Mouse (Mus musculus) stomach, embryonic 16.5 days (tissue): ENCODE results near the gene Dnajb8. TPM values are rescaled to one million over a fixed set of nuclear protein-coding genes. Genes with fewer than 3 reads are reported as not detected.

Experiments used
- ATAC-seq: fragments of 200-750 bp; cut with Nextera tagmentation; 2 replicates; pipeline ENCODE4 v1.8.0; 2017; ENCODE audit warnings: moderate number of reproducible peaks, moderate TSS enrichment; ENCODE audit not compliant: insufficient read depth, low FRiP score
- H3K27ac ChIP-seq: fragments of 300-500 bp; sonication (generic); 2 replicates; pipeline ENCODE4 v1.5.1; 2014; ENCODE audit warnings: low read length
- H3K27me3 ChIP-seq: fragments of 300-500 bp; sonication (generic); 2 replicates; pipeline ENCODE4 v1.6.1; 2014; ENCODE audit warnings: low read length, control low read depth, mixed read lengths; ENCODE audit not compliant: control insufficient read depth, insufficient read depth
- H3K36me3 ChIP-seq: fragments of 300-500 bp; sonication (generic); 2 replicates; pipeline ENCODE4 v1.6.1; 2014; ENCODE audit warnings: low read length; ENCODE audit not compliant: control insufficient read depth, insufficient read depth
- H3K4me1 ChIP-seq: fragments of 300-500 bp; sonication (generic); 2 replicates; pipeline ENCODE4 v1.6.1; 2014; ENCODE audit warnings: low read length, control low read depth, mixed read lengths; ENCODE audit not compliant: control insufficient read depth, insufficient read depth
- H3K4me2 ChIP-seq: fragments of 300-500 bp; sonication (generic); 2 replicates; pipeline ENCODE4 v1.6.1; 2014; ENCODE audit warnings: low read depth, low read length, mixed read lengths
- H3K4me3 ChIP-seq: fragments of 300-500 bp; sonication (generic); replicated peaks from 2 replicates; pipeline ENCODE4 v1.5.1; 2014; ENCODE audit warnings: mild to moderate bottlenecking, low read length
- H3K9ac ChIP-seq: fragments of 300-500 bp; sonication (generic); 2 replicates; pipeline ENCODE4 v1.6.1; 2014; ENCODE audit warnings: low read length
- H3K9me3 ChIP-seq: fragments of 300-500 bp; sonication (generic); replicated peaks from 2 replicates; pipeline ENCODE4 v1.6.1; 2016; ENCODE audit warnings: low read length, control low read depth; ENCODE audit not compliant: control insufficient read depth
- WGBS: fragments of 180-500 bp; shearing (Covaris S2); extraction: QIAGEN DNeasy Blood & Tissue Kit; methylation state at CpG from one replicate; pipeline ENCODE4 v1.1.7; 2014; 5-methylcytosine and 5-hydroxymethylcytosine counted together
- polyA plus RNA-seq: library from polyadenylated mRNA; unstranded; fragments of >200 nt; fragmentation: Nextera tagmentation; extraction: Ambion mirVana; gene quantifications from 2 replicates; pipeline ENCODE4 v1.2.1, GENCODE M21; 2015

Gene Dnajb8
- polyA plus RNA-seq, 1 experiment from 2014 or later, result not detected

- no peak overlapping the region for H3K9ac ChIP-seq
- no peaks in the 10 kb centered on the region for H3K36me3 ChIP-seq
- no peak overlapping the region for H3K4me3 ChIP-seq
- 12% methylated on average over 7 of the region's 7 CpGs for WGBS
- no peak for ATAC-seq
- H3K27ac ChIP-seq, result no peak overlapping the region
- no peaks in the 10 kb centered on the region for H3K9me3 ChIP-seq
- peak overlapping the region; percentile 27; the same call in 1 of the 2 replicates for H3K4me2 ChIP-seq
- H3K4me1 ChIP-seq, result peaks cover 16% of the 10 kb centered on the region
- no peaks in the 10 kb centered on the region for H3K27me3 ChIP-seq
Measured at GRCm38 (mm10) chr6:88236513-88236912, 14.4 kb downstream of the Dnajb8 start.

- H3K9ac ChIP-seq, result no peak overlapping the region
- H3K4me3 ChIP-seq, result no peak overlapping the region
- H3K27ac ChIP-seq, result no peak overlapping the region
- ATAC-seq, result peak; percentile 81
- H3K27me3 ChIP-seq, result no peaks in the 10 kb centered on the region
- H3K4me2 ChIP-seq, result no peak overlapping the region
- H3K9me3 ChIP-seq, result no peaks in the 10 kb centered on the region
- peaks cover 4% of the 10 kb centered on the region; the same call in 1 of the 2 replicates for H3K4me1 ChIP-seq
- H3K36me3 ChIP-seq, result no peaks in the 10 kb centered on the region
- WGBS, result 3% methylated on average over 15 of the region's 15 CpGs
Measured at GRCm38 (mm10) chr6:88242604-88243003, 20.5 kb downstream of the Dnajb8 start.

- peak; percentile 9; the same call in 1 of the 2 replicates for ATAC-seq
- H3K9me3 ChIP-seq, result no peaks in the 10 kb centered on the region
- no peaks in the 10 kb centered on the region for H3K4me1 ChIP-seq
- H3K27me3 ChIP-seq, result no peaks in the 10 kb centered on the region
- no peak overlapping the region for H3K4me2 ChIP-seq
- H3K27ac ChIP-seq, result no peak overlapping the region
- 88% methylated on average over 1 of the region's 1 CpGs for WGBS
- no peak overlapping the region for H3K9ac ChIP-seq
- no peaks in the 10 kb centered on the region for H3K36me3 ChIP-seq
- no peak overlapping the region for H3K4me3 ChIP-seq
Measured at GRCm38 (mm10) chr6:88249231-88249630, 27.2 kb downstream of the Dnajb8 start.

GRCm38 (mm10) chr6:88251396-88251795, 29.3 kb downstream of the Dnajb8 start:
- Histone ChIP-seq H3K4me2 (no peak overlapping the region), H3K4me1 (0 out of 2 replicates have a peak, but pooled peaks cover 3% of the 10 kb centered on the region), H3K27ac (no peak overlapping the region), H3K9me3 (no peaks in the 10 kb centered on the region), H3K27me3 (no peaks in the 10 kb centered on the region), H3K4me3 (no peak overlapping the region), H3K9ac (no peak overlapping the region), H3K36me3 (no peaks in the 10 kb centered on the region)
- 100% methylated on average over 1 of the region's 1 CpGs for WGBS
- ATAC-seq, result peak; percentile 33; the same call in 1 of the 2 replicates

GRCm38 (mm10) chr6:88251798-88252478, 29.9 kb downstream of the Dnajb8 start:
- no peak overlapping the region for H3K4me3 ChIP-seq
- H3K27me3 ChIP-seq, result no peaks in the 10 kb centered on the region
- no peaks in the 10 kb centered on the region for H3K9me3 ChIP-seq
- ATAC-seq, result no peak
- no peak overlapping the region for H3K9ac ChIP-seq
- H3K27ac ChIP-seq, result no peak overlapping the region
- WGBS, result 71% methylated on average over 7 of the region's 7 CpGs
- H3K4me1 ChIP-seq, result 0 out of 2 replicates have a peak, but pooled peaks cover 3% of the 10 kb centered on the region
- H3K4me2 ChIP-seq, result no peak overlapping the region
- no peaks in the 10 kb centered on the region for H3K36me3 ChIP-seq

- no peak for ATAC-seq
- H3K9me3 ChIP-seq, result no peaks in the 10 kb centered on the region
- 0 out of 2 replicates have a peak, but pooled peaks cover 3% of the 10 kb centered on the region for H3K4me1 ChIP-seq
- H3K4me2 ChIP-seq, result no peak overlapping the region
- no peaks in the 10 kb centered on the region for H3K36me3 ChIP-seq
- H3K9ac ChIP-seq, result no peak overlapping the region
- H3K27me3 ChIP-seq, result no peaks in the 10 kb centered on the region
- no peak overlapping the region for H3K4me3 ChIP-seq
- H3K27ac ChIP-seq, result no peak overlapping the region
- WGBS, result 69% methylated on average over 6 of the region's 6 CpGs
Measured at GRCm38 (mm10) chr6:88254082-88254481, 32.0 kb downstream of the Dnajb8 start.

GRCm38 (mm10) chr6:88255435-88255834, 33.4 kb downstream of the Dnajb8 start:
- ATAC-seq, result no peak
- WGBS, result 27% methylated on average over 4 of the region's 4 CpGs

GRCm38 (mm10) chr6:88259621-88260020, 37.6 kb downstream of the Dnajb8 start:
- Histone ChIP-seq H3K27me3 (no peaks in the 10 kb centered on the region), H3K9ac (no peak overlapping the region), H3K36me3 (no peaks in the 10 kb centered on the region), H3K4me3 (no peak overlapping the region), H3K4me1 (0 out of 2 replicates have a peak, but pooled peaks cover 3% of the 10 kb centered on the region), H3K4me2 (no peak overlapping the region), H3K9me3 (no peaks in the 10 kb centered on the region), H3K27ac (no peak overlapping the region)
- no peak for ATAC-seq
- 85% methylated on average over 3 of the region's 3 CpGs for WGBS

More at GRCm38 (mm10) chr6:88255435-88255834, 33.4 kb downstream of the Dnajb8 start:
- no peak overlapping the region for H3K4me2 ChIP-seq
- H3K36me3 ChIP-seq, result no peaks in the 10 kb centered on the region
- no peaks in the 10 kb centered on the region for H3K27me3 ChIP-seq
- H3K27ac ChIP-seq, result no peak overlapping the region
- H3K9ac ChIP-seq, result no peak overlapping the region
- H3K4me1 ChIP-seq, result 0 out of 2 replicates have a peak, but pooled peaks cover 3% of the 10 kb centered on the region
- no peak overlapping the region for H3K4me3 ChIP-seq
- no peaks in the 10 kb centered on the region for H3K9me3 ChIP-seq

GRCm38 (mm10) chr6:88260645-88261044, 38.6 kb downstream of the Dnajb8 start:
- ATAC-seq, result no peak
- H3K27me3 ChIP-seq, result no peaks in the 10 kb centered on the region
- 0 out of 2 replicates have a peak, but pooled peaks cover 3% of the 10 kb centered on the region for H3K4me1 ChIP-seq
- H3K4me3 ChIP-seq, result no peak overlapping the region
- no peaks in the 10 kb centered on the region for H3K9me3 ChIP-seq
- no peak overlapping the region for H3K9ac ChIP-seq
- H3K4me2 ChIP-seq, result no peak overlapping the region
- H3K27ac ChIP-seq, result no peak overlapping the region
- no peaks in the 10 kb centered on the region for H3K36me3 ChIP-seq
- WGBS, result 78% methylated on average over 3 of the region's 3 CpGs
